In genomic region chr14:55922475-55923232, GRCm38 (mm10) we compare ENCODE assay signal across 21 mouse cellular contexts. TPM values are rescaled to one million over a fixed set of nuclear protein-coding genes. Genes with fewer than 3 reads are reported as not detected.
DNase-seq lines count a peak whose midpoint lies in the region; ATAC-seq lines count a peak whose summit lies in the region.
"Had no signal": no experiment of that assay in that cellular context is flagged by ENCODE, and none has a peak within 500 bp of the region (broad histone marks: within the 10 kb centered on the region; RNA-seq: fewer than 3 reads in every experiment).

No protein-coding gene starts in this region.

- no peaks in the 10 kb centered on the region for H3K9me3 ChIP-seq in liver, embryonic 11.5 days (ENCODE audit: control insufficient read depth, low read length)
- H3K9me3 ChIP-seq: hindbrain, embryonic 12.5 days; limb, embryonic 12.5 days; midbrain, embryonic 12.5 days had no signal

- H3K27me3 ChIP-seq in liver, embryonic 11.5 days (replicated peaks; ENCODE audit: control insufficient read depth, insufficient read depth, low read length): no peaks in the 10 kb centered on the region
- H3K27me3 ChIP-seq: limb, embryonic 12.5 days had no signal

- peak overlapping the region; percentile 50 for H3K4me2 ChIP-seq in liver, embryonic 11.5 days
- H3K4me2 ChIP-seq: hindbrain, embryonic 12.5 days; limb, embryonic 12.5 days; midbrain, embryonic 12.5 days had no signal

- no peak for DNase-seq in frontal cortex, postnatal 25 days (ENCODE audit: low spot score in 2 of 2)
- peak; percentile 51 to 64 for DNase-seq in spleen, postnatal 4 days (ENCODE audit: low spot score in 2 of 2)
- no peak for DNase-seq in spleen, adult 18-20 months
- no peak for DNase-seq in liver, embryonic 11.5 days (ENCODE audit: low spot score)
- DNase-seq in mesoderm, embryonic 11.5 days (ENCODE audit: low read depth, low spot score): peak; percentile 30
- no peak for DNase-seq in gastrocnemius, postnatal 14 days
- no peak for DNase-seq in thymus, adult 18-20 months
- DNase-seq: adrenal gland, postnatal 25 days; cerebellum, postnatal 36 days; right cerebral cortex, postnatal 14 days had no signal

- H3K27ac ChIP-seq in liver, embryonic 11.5 days (ENCODE audit: low read depth, low read length): peak overlapping the region; percentile 61
- H3K27ac ChIP-seq: hindbrain, embryonic 12.5 days; limb, embryonic 12.5 days; midbrain, embryonic 12.5 days had no signal

- H3K36me3 ChIP-seq in liver, embryonic 11.5 days (ENCODE audit: control insufficient read depth, insufficient read depth, low read length): no peaks in the 10 kb centered on the region
- H3K36me3 ChIP-seq: hindbrain, embryonic 12.5 days; limb, embryonic 12.5 days; midbrain, embryonic 12.5 days had no signal

- 0 out of 2 replicates have a peak overlapping the region, but pooled peaks have one; percentile 7 for H3K4me3 ChIP-seq in liver, embryonic 11.5 days (ENCODE audit: low read depth, low read length)
- H3K4me3 ChIP-seq: hindbrain, embryonic 12.5 days; limb, embryonic 12.5 days; midbrain, embryonic 12.5 days had no signal

- 26% methylated on average over 7 of the region's 7 CpGs for WGBS in liver, embryonic 11.5 days

- ATAC-seq in frontal cortex, adult (ENCODE audit: low TSS enrichment): 0 out of 2 replicates have a peak, but pooled peaks have one; percentile 38
- peak; percentile 76 for ATAC-seq in liver, embryonic 11.5 days (replicated peaks; ENCODE audit: low FRiP score)
- ATAC-seq: forebrain, embryonic 14.5 days; lung, postnatal 0 days had no signal

- no peak overlapping the region; the same call in 1 of the 2 replicates for H3K9ac ChIP-seq in liver, embryonic 11.5 days (ENCODE audit: low read depth, low read length)
- H3K9ac ChIP-seq: hindbrain, embryonic 12.5 days; limb, embryonic 12.5 days; midbrain, embryonic 12.5 days had no signal

- H3K4me1 ChIP-seq in liver, embryonic 11.5 days (replicated peaks; ENCODE audit: control insufficient read depth, insufficient read depth, low read length): peaks cover 18% of the 10 kb centered on the region; the same call in 1 of the 2 replicates
- H3K4me1 ChIP-seq: hindbrain, embryonic 12.5 days; limb, embryonic 12.5 days; midbrain, embryonic 12.5 days had no signal

- intact Hi-C loops in gastrocnemius, postnatal 14 days (cut with DNase I; ENCODE audit: low total_unique reads): no loop called here

RNA-seq across cellular contexts. Expression of gene Cma1, which starts 21.8 kb away (rescaled TPM):
- not detected in 2 replicates for polyA plus RNA-seq in liver, embryonic 11.5 days (2014; fragmentation: Nextera tagmentation; extraction: Ambion mirVana)
- 1 to 10 TPM; 7.6 to 9.9 TPM for total RNA-seq in gastrocnemius, postnatal 14 days (2021)
- total RNA-seq: layer of hippocampus, adult 18-20 months had no signal
- polyA plus RNA-seq: hindbrain, embryonic 12.5 days; midbrain, embryonic 12.5 days had no signal

RNA-seq across cellular contexts. Expression of gene Sdr39u1, which starts 22.6 kb away (rescaled TPM):
- 24.3 and 30.5 TPM in 2 replicates for polyA plus RNA-seq in liver, embryonic 11.5 days (2014; fragmentation: Nextera tagmentation; extraction: Ambion mirVana)
- 10 to 100 TPM; 82.6 to 85.7 TPM for total RNA-seq in gastrocnemius, postnatal 14 days (2021)

RNA-seq across cellular contexts. Expression of gene Cma2, which starts 28.1 kb away (rescaled TPM):
- not detected in 2 replicates for polyA plus RNA-seq in liver, embryonic 11.5 days (2014; fragmentation: Nextera tagmentation; extraction: Ambion mirVana)
- total RNA-seq in gastrocnemius, postnatal 14 days (2021): under 1 TPM in 1 of 2 experiments, not detected in 1; 0.57 TPM
- total RNA-seq: adrenal gland, postnatal 25 days; gastrocnemius, adult 8-10 months; layer of hippocampus, adult 18-20 months had no signal
- polyA plus RNA-seq: forebrain, embryonic 14.5 days; heart, embryonic 14.5 days; hindbrain, embryonic 12.5 days; intestine, embryonic 14.5 days; kidney, embryonic 14.5 days; limb, embryonic 12.5 days; lung, postnatal 0 days; midbrain, embryonic 12.5 days had no signal

RNA-seq across cellular contexts. Expression of gene Khnyn, which starts 37.9 kb away (rescaled TPM):
- 12.6 and 14.6 TPM in 2 replicates for polyA plus RNA-seq in liver, embryonic 11.5 days (2014; fragmentation: Nextera tagmentation; extraction: Ambion mirVana)
- total RNA-seq in gastrocnemius, postnatal 14 days (2021): 1 to 10 TPM; 7.1 to 8.2 TPM

RNA-seq across cellular contexts. Expression of gene Cbln3, which starts 38.5 kb away (rescaled TPM):
- polyA plus RNA-seq in liver, embryonic 11.5 days (2014; fragmentation: Nextera tagmentation; extraction: Ambion mirVana): 0.47 and 0.60 TPM in 2 replicates
- total RNA-seq in gastrocnemius, postnatal 14 days (2021): under 1 TPM; 0.11 to 0.12 TPM
- total RNA-seq: gastrocnemius, adult 8-10 months had no signal

Comparison
In these comparisons a context has a peak if more than half of its experiments do, and no peak if none do; other contexts are left out.
1. DNase-seq: peak in spleen, postnatal 4 days (2 of 2) and mesoderm, embryonic 11.5 days (single experiment); none in frontal cortex, postnatal 25 days (0 of 2), spleen, adult 18-20 months (0 of 2), liver, embryonic 11.5 days (single experiment), gastrocnemius, postnatal 14 days (single experiment) and thymus, adult 18-20 months (0 of 2).